Mouse (Mus musculus): ENCODE measurements around the gene Stox1. TPM values are rescaled to one million over a fixed set of nuclear protein-coding genes. Genes with fewer than 3 reads are reported as not detected.

Gene Stox1
- polyA plus RNA-seq (2012; rRNA removed): 1.4 and 2.1 TPM in 2 replicates

GRCm38 (mm10) chr10:62725771-62726687 is at the start of gene Stox1:
Gene Stox1, minus strand, starts transcription at chr10:62726128.

GRCm38 (mm10) chr10:62650881-62651810 is 74.8 kb downstream of the Stox1 start, which contains the start of gene Ddx50:
Gene Ddx50, minus strand, starts transcription at chr10:62651218.

Other genes with a start within 250 kb of the Stox1 start
- 34.9 and 35.5 TPM in 2 replicates for gene Vps26a, start 239.3 kb downstream of the Stox1 start, polyA plus RNA-seq (2012; rRNA removed)
- gene Srgn, start 198.7 kb downstream of the Stox1 start, polyA plus RNA-seq (2012; rRNA removed): 3.8 and 3.9 TPM in 2 replicates
- gene Kif1bp, start 147.7 kb downstream of the Stox1 start, polyA plus RNA-seq (2012; rRNA removed): 42.7 and 42.9 TPM in 2 replicates
- gene Ddx21, start 123.8 kb downstream of the Stox1 start, polyA plus RNA-seq (2012; rRNA removed): 57.9 and 77.6 TPM in 2 replicates
- 117 and 242 TPM in 2 replicates for gene Ddx50, start 74.9 kb downstream of the Stox1 start, polyA plus RNA-seq (2012; rRNA removed)
- gene Ccar1, start 66.2 kb upstream of the Stox1 start, polyA plus RNA-seq (2012; rRNA removed): 124 and 153 TPM in 2 replicates
- gene Tet1, start 182.9 kb upstream of the Stox1 start, polyA plus RNA-seq (2012; rRNA removed): 4.4 and 7.0 TPM in 2 replicates
- gene Slc25a16, start 194.5 kb upstream of the Stox1 start, polyA plus RNA-seq (2012; rRNA removed): 11.2 and 12.7 TPM in 2 replicates
- gene Dna2, start 220.9 kb upstream of the Stox1 start, polyA plus RNA-seq (2012; rRNA removed): 36.1 and 36.9 TPM in 2 replicates